Mouse (Mus musculus) hindbrain, embryonic 12.5 days (tissue): ENCODE measurements at regions not wholly inside any gene's neighbourhood (a gene's known extent, or its start where the extent isn't known, plus 50 kb on each side); places are given as distances from the start of the nearest gene placed in this dataset.

Source experiments
- ATAC-seq: fragments of 200-750 bp; cut with Nextera tagmentation; 2 replicates; pipeline ENCODE4 v1.8.0; 2017; ENCODE audit warnings: moderate TSS enrichment; ENCODE audit not compliant: low FRiP score
- H3K27ac ChIP-seq: fragments of 300-500 bp; sonication (generic); 2 replicates; pipeline ENCODE4 v1.5.1; 2016; ENCODE audit warnings: mild to moderate bottlenecking
- H3K27me3 ChIP-seq: fragments of 300-500 bp; sonication (generic); 2 replicates; pipeline ENCODE4 v1.6.1; 2016; ENCODE audit warnings: mild to moderate bottlenecking
- H3K36me3 ChIP-seq: fragments of 300-500 bp; sonication (generic); 2 replicates; pipeline ENCODE4 v1.6.1; 2016; ENCODE audit warnings: mild to moderate bottlenecking
- H3K4me1 ChIP-seq: fragments of 300-500 bp; sonication (generic); 2 replicates; pipeline ENCODE4 v1.6.1; 2016
- H3K4me2 ChIP-seq: fragments of 300-500 bp; sonication (generic); replicated peaks from 2 replicates; pipeline ENCODE4 v1.6.1; 2016; ENCODE audit warnings: mild to moderate bottlenecking
- H3K4me3 ChIP-seq: fragments of 300-500 bp; sonication (generic); 2 replicates; pipeline ENCODE4 v1.5.1; 2016; ENCODE audit warnings: mild to moderate bottlenecking
- H3K9ac ChIP-seq: fragments of 300-500 bp; sonication (generic); 2 replicates; pipeline ENCODE4 v1.6.1; 2016; ENCODE audit warnings: mild to moderate bottlenecking, moderate library complexity
- H3K9me3 ChIP-seq: fragments of 300-500 bp; sonication (generic); replicated peaks from 2 replicates; pipeline ENCODE4 v1.6.1; 2016; ENCODE audit warnings: mild to moderate bottlenecking
- whole genome bisulfite sequencing: fragments of 180-500 bp; shearing (Covaris S2); methylation state at CpG from one replicate; pipeline ENCODE4 v1.1.7; 2016; 5-methylcytosine and 5-hydroxymethylcytosine counted together

- Histone ChIP-seq H3K27ac (no peak overlapping the region), H3K36me3 (no peaks in the 10 kb centered on the region), H3K4me3 (no peak overlapping the region), H3K9ac (no peak overlapping the region), H3K4me1 (0 out of 2 replicates have a peak, but pooled peaks cover 4% of the 10 kb centered on the region), H3K9me3 (no peaks in the 10 kb centered on the region), H3K4me2 (no peak overlapping the region), H3K27me3 (no peaks in the 10 kb centered on the region)
- WGBS = 62% methylated on average over 18 of the region's 18 CpGs
- no peak for ATAC-seq
Observed at GRCm38 (mm10) chr10:23609270-23609914, 177.7 kb downstream of the Rps12 start.

- no peak overlapping the region for H3K27ac ChIP-seq
- no peaks in the 10 kb centered on the region for H3K36me3 ChIP-seq
Observed at GRCm38 (mm10) chr10:23600701-23601100, 186.4 kb downstream of the Rps12 start.

GRCm38 (mm10) chr10:23595541-23595940 is 191.5 kb downstream of the Rps12 start:
- H3K36me3 ChIP-seq = no peaks in the 10 kb centered on the region
- no peaks in the 10 kb centered on the region for H3K4me1 ChIP-seq
- H3K9me3 ChIP-seq = no peaks in the 10 kb centered on the region
- ATAC-seq = no peak
- 78% methylated on average over 3 of the region's 3 CpGs for WGBS
- no peaks in the 10 kb centered on the region for H3K27me3 ChIP-seq
- H3K4me3 ChIP-seq = no peak overlapping the region
- H3K4me2 ChIP-seq = no peak overlapping the region
- no peak overlapping the region for H3K9ac ChIP-seq
- no peak overlapping the region for H3K27ac ChIP-seq

More at GRCm38 (mm10) chr10:23600701-23601100, 186.4 kb downstream of the Rps12 start:
- no peaks in the 10 kb centered on the region; the same call in 1 of the 2 replicates for H3K4me1 ChIP-seq
- H3K9me3 ChIP-seq = no peaks in the 10 kb centered on the region
- no peak for ATAC-seq
- H3K4me3 ChIP-seq = no peak overlapping the region
- 34% methylated on average over 5 of the region's 5 CpGs for WGBS
- no peak overlapping the region for H3K9ac ChIP-seq
- no peaks in the 10 kb centered on the region for H3K27me3 ChIP-seq
- no peak overlapping the region for H3K4me2 ChIP-seq

GRCm38 (mm10) chr10:23580230-23580629 is 206.8 kb downstream of the Rps12 start:
- H3K27me3 ChIP-seq = no peaks in the 10 kb centered on the region
- H3K9me3 ChIP-seq = no peaks in the 10 kb centered on the region
- H3K4me3 ChIP-seq = no peak overlapping the region
- H3K27ac ChIP-seq = no peak overlapping the region
- ATAC-seq = no peak
- 49% methylated on average over 5 of the region's 5 CpGs for WGBS
- no peaks in the 10 kb centered on the region for H3K36me3 ChIP-seq
- no peak overlapping the region for H3K4me2 ChIP-seq
- H3K4me1 ChIP-seq = no peaks in the 10 kb centered on the region
- H3K9ac ChIP-seq = no peak overlapping the region

GRCm38 (mm10) chr10:23571013-23571412 is 216.1 kb downstream of the Rps12 start:
- Histone ChIP-seq H3K27me3 (no peaks in the 10 kb centered on the region), H3K27ac (no peak overlapping the region), H3K4me3 (no peak overlapping the region), H3K4me2 (no peak overlapping the region), H3K9me3 (no peaks in the 10 kb centered on the region), H3K36me3 (no peaks in the 10 kb centered on the region), H3K9ac (no peak overlapping the region), H3K4me1 (no peaks in the 10 kb centered on the region)
- WGBS = 90% methylated on average over 4 of the region's 4 CpGs
- ATAC-seq = no peak

GRCm38 (mm10) chr10:23569386-23569785 is 217.7 kb downstream of the Rps12 start:
- H3K9me3 ChIP-seq = no peaks in the 10 kb centered on the region
- H3K27ac ChIP-seq = no peak overlapping the region
- H3K4me1 ChIP-seq = no peaks in the 10 kb centered on the region
- H3K9ac ChIP-seq = no peak overlapping the region
- no peak for ATAC-seq
- no peak overlapping the region for H3K4me3 ChIP-seq
- H3K36me3 ChIP-seq = no peaks in the 10 kb centered on the region
- H3K27me3 ChIP-seq = no peaks in the 10 kb centered on the region
- no peak overlapping the region for H3K4me2 ChIP-seq

GRCm38 (mm10) chr10:23562273-23562885 is 211.8 kb upstream of the Eya4 start:
- H3K36me3 ChIP-seq = no peaks in the 10 kb centered on the region
- H3K4me2 ChIP-seq = no peak overlapping the region
- no peak overlapping the region for H3K27ac ChIP-seq
- no peaks in the 10 kb centered on the region for H3K4me1 ChIP-seq
- no peaks in the 10 kb centered on the region for H3K9me3 ChIP-seq
- H3K27me3 ChIP-seq = no peaks in the 10 kb centered on the region
- ATAC-seq = no peak
- H3K9ac ChIP-seq = no peak overlapping the region
- H3K4me3 ChIP-seq = no peak overlapping the region
- WGBS = 86% methylated on average over 5 of the region's 5 CpGs

- Histone ChIP-seq H3K4me3 (no peak overlapping the region), H3K4me2 (no peak overlapping the region), H3K36me3 (no peaks in the 10 kb centered on the region), H3K9ac (no peak overlapping the region), H3K4me1 (no peaks in the 10 kb centered on the region), H3K27ac (no peak overlapping the region), H3K27me3 (no peaks in the 10 kb centered on the region), H3K9me3 (no peaks in the 10 kb centered on the region)
- ATAC-seq = no peak
Observed at GRCm38 (mm10) chr10:23559980-23560658, 209.5 kb upstream of the Eya4 start.

- Histone ChIP-seq H3K9ac (no peak overlapping the region), H3K4me2 (no peak overlapping the region), H3K4me1 (no peaks in the 10 kb centered on the region), H3K36me3 (no peaks in the 10 kb centered on the region), H3K27me3 (no peaks in the 10 kb centered on the region), H3K9me3 (no peaks in the 10 kb centered on the region), H3K4me3 (no peak overlapping the region), H3K27ac (no peak overlapping the region)
- no peak for ATAC-seq
- WGBS = 82% methylated on average over 3 of the region's 3 CpGs
Observed at GRCm38 (mm10) chr10:23557828-23558227, 207.2 kb upstream of the Eya4 start.

GRCm38 (mm10) chr10:23549207-23549606 is 198.6 kb upstream of the Eya4 start:
- no peaks in the 10 kb centered on the region for H3K27me3 ChIP-seq
- no peaks in the 10 kb centered on the region for H3K36me3 ChIP-seq
- ATAC-seq = no peak; the same call in 1 of the 2 replicates
- no peak overlapping the region for H3K27ac ChIP-seq
- no peak overlapping the region for H3K4me2 ChIP-seq
- peaks cover 8% of the 10 kb centered on the region for H3K4me1 ChIP-seq
- WGBS = 21% methylated on average over 3 of the region's 3 CpGs
- H3K4me3 ChIP-seq = no peak overlapping the region
- H3K9ac ChIP-seq = no peak overlapping the region
- H3K9me3 ChIP-seq = no peaks in the 10 kb centered on the region

- Histone ChIP-seq H3K4me3 (no peak overlapping the region), H3K4me1 (peaks cover 8% of the 10 kb centered on the region), H3K4me2 (no peak overlapping the region), H3K27me3 (no peaks in the 10 kb centered on the region), H3K9ac (no peak overlapping the region), H3K27ac (no peak overlapping the region), H3K36me3 (no peaks in the 10 kb centered on the region), H3K9me3 (no peaks in the 10 kb centered on the region)
- 81% methylated on average over 6 of the region's 6 CpGs for WGBS
- no peak for ATAC-seq
Observed at GRCm38 (mm10) chr10:23548322-23548721, 197.7 kb upstream of the Eya4 start.

- Histone ChIP-seq H3K4me2 (no peak overlapping the region), H3K36me3 (no peaks in the 10 kb centered on the region), H3K9ac (no peak overlapping the region), H3K4me1 (no peaks in the 10 kb centered on the region), H3K4me3 (no peak overlapping the region), H3K27ac (no peak overlapping the region), H3K9me3 (no peaks in the 10 kb centered on the region), H3K27me3 (no peaks in the 10 kb centered on the region)
- ATAC-seq = no peak
- 76% methylated on average over 11 of the region's 11 CpGs for WGBS
Observed at GRCm38 (mm10) chr10:23542712-23543111, 192.1 kb upstream of the Eya4 start.

- no peaks in the 10 kb centered on the region for H3K27me3 ChIP-seq
- no peak overlapping the region for H3K27ac ChIP-seq
- H3K36me3 ChIP-seq = no peaks in the 10 kb centered on the region
- H3K9ac ChIP-seq = no peak overlapping the region
- H3K4me3 ChIP-seq = no peak overlapping the region
- no peaks in the 10 kb centered on the region for H3K9me3 ChIP-seq
- ATAC-seq = no peak
- H3K4me2 ChIP-seq = no peak overlapping the region
- H3K4me1 ChIP-seq = no peaks in the 10 kb centered on the region
- 41% methylated on average over 5 of the region's 5 CpGs for WGBS
Observed at GRCm38 (mm10) chr10:23541914-23542313, 191.3 kb upstream of the Eya4 start.
